Mouse (Mus musculus): Measurements from ENCODE around the gene Cmya5. TPM values are rescaled to one million over a fixed set of nuclear protein-coding genes. Genes with fewer than 3 reads are reported as not detected.

Cmya5 gene
- polyA plus RNA-seq (2012; rRNA removed) = 0.01 TPM in 2 replicates

GRCm38 (mm10) chr13:93144336-93145167 lies at the start of gene Cmya5:
Gene Cmya5 (minus strand): TSS chr13:93144724.

GRCm38 (mm10) chr13:93191831-93192645 lies 47.5 kb upstream of the Cmya5 start, which contains the start of gene Tent2:
Gene Tent2 (minus strand): TSS chr13:93192385.

Other genes starting within 250 kb of the Cmya5 start
- gene Tent2, start 47.7 kb upstream of the Cmya5 start, polyA plus RNA-seq (2012; rRNA removed) = 22.3 and 22.8 TPM in 2 replicates
- 2.5 and 2.7 TPM in 2 replicates for gene Homer1, start 154.9 kb upstream of the Cmya5 start, polyA plus RNA-seq (2012; rRNA removed)

Data from liver, embryonic 18 days (tissue).